Mouse (Mus musculus): ENCODE measurements at regions not wholly inside any gene's neighbourhood (a gene's known extent, or its start where the extent isn't known, plus 50 kb on each side); places are given as distances from the start of the nearest gene placed in this dataset.

- 82% methylated on average over 3 of the region's 3 CpGs for WGBS
- Histone ChIP-seq H3K4me1 (ENCODE audit: control insufficient read depth, insufficient read depth, low read length) (no peaks in the 10 kb centered on the region), H3K4me3 (replicated peaks; ENCODE audit: low read length) (no peak overlapping the region), H3K4me2 (replicated peaks; ENCODE audit: low read depth, low read length, severe bottlenecking) (no peak overlapping the region), H3K9ac (ENCODE audit: low read depth, low read length, severe bottlenecking) (no peak overlapping the region), H3K27me3 (ENCODE audit: control insufficient read depth, insufficient read depth, low read length) (no peaks in the 10 kb centered on the region), H3K27ac (replicated peaks; ENCODE audit: low read depth, low read length) (no peak overlapping the region), H3K9me3 (ENCODE audit: control insufficient read depth, low read length) (no peaks in the 10 kb centered on the region), H3K36me3 (ENCODE audit: control insufficient read depth, insufficient read depth, low read length) (no peaks in the 10 kb centered on the region)
- DNase-seq (ENCODE audit: low spot score) (no peak), ATAC-seq (ENCODE audit: low FRiP score, low read depth) (no peak)
- TF ChIP-seq POLR2A (IDR thresholded peaks at IDR 0.05; ENCODE audit: borderline replicate concordance, extremely low read depth, insufficient read depth, insufficient read length), result no peak
Observed at GRCm38 (mm10) chr11:20973141-20973540, 118.0 kb upstream of the Peli1 start.

- Histone ChIP-seq H3K4me2 (replicated peaks; ENCODE audit: low read depth, low read length, severe bottlenecking) (no peak overlapping the region), H3K27me3 (ENCODE audit: control insufficient read depth, insufficient read depth, low read length) (no peaks in the 10 kb centered on the region), H3K9ac (ENCODE audit: low read depth, low read length, severe bottlenecking) (no peak overlapping the region), H3K4me3 (replicated peaks; ENCODE audit: low read length) (no peak overlapping the region), H3K36me3 (ENCODE audit: control insufficient read depth, insufficient read depth, low read length) (no peaks in the 10 kb centered on the region), H3K27ac (replicated peaks; ENCODE audit: low read depth, low read length) (no peak overlapping the region), H3K4me1 (ENCODE audit: control insufficient read depth, insufficient read depth, low read length) (no peaks in the 10 kb centered on the region), H3K9me3 (ENCODE audit: control insufficient read depth, low read length) (no peaks in the 10 kb centered on the region)
- ATAC-seq (ENCODE audit: low FRiP score, low read depth) (no peak), DNase-seq (ENCODE audit: low spot score) (no peak)
- TF ChIP-seq POLR2A (IDR thresholded peaks at IDR 0.05; ENCODE audit: borderline replicate concordance, extremely low read depth, insufficient read depth, insufficient read length), result no peak
- WGBS, result 48% methylated on average over 2 of the region's 2 CpGs
Observed at GRCm38 (mm10) chr11:20981588-20981987, 109.5 kb upstream of the Peli1 start.

GRCm38 (mm10) chr11:20982010-20982409, 109.1 kb upstream of the Peli1 start:
- Histone ChIP-seq H3K36me3 (ENCODE audit: control insufficient read depth, insufficient read depth, low read length) (no peaks in the 10 kb centered on the region), H3K27ac (replicated peaks; ENCODE audit: low read depth, low read length) (no peak overlapping the region), H3K9ac (ENCODE audit: low read depth, low read length, severe bottlenecking) (no peak overlapping the region), H3K9me3 (ENCODE audit: control insufficient read depth, low read length) (no peaks in the 10 kb centered on the region), H3K27me3 (ENCODE audit: control insufficient read depth, insufficient read depth, low read length) (no peaks in the 10 kb centered on the region), H3K4me2 (replicated peaks; ENCODE audit: low read depth, low read length, severe bottlenecking) (no peak overlapping the region), H3K4me1 (ENCODE audit: control insufficient read depth, insufficient read depth, low read length) (no peaks in the 10 kb centered on the region), H3K4me3 (replicated peaks; ENCODE audit: low read length) (no peak overlapping the region)
- 64% methylated on average over 1 of the region's 1 CpGs for WGBS
- DNase-seq (ENCODE audit: low spot score) (no peak), ATAC-seq (ENCODE audit: low FRiP score, low read depth) (no peak)
- no peak for TF ChIP-seq POLR2A (IDR thresholded peaks at IDR 0.05; ENCODE audit: borderline replicate concordance, extremely low read depth, insufficient read depth, insufficient read length)

DNA sequence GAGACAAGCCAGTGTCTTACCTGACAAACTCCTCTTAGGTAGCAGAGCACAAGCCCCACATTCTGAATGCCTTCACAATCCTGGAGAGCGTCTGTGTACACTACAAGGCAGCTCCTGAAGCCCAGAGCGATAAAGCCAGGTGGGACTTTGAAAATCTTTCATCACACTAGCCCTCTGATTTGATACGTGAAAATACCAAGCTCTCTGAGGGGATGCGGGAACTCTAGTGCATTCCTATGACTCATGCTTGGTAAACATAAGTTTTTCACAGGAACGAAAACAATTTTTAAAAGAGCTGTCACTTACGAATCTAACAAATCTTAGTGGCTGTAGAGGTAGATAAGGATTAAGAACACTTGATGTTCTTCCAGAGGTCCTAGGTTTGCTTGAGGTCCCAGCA, 108.6 kb upstream of the Peli1 start:
- DNase-seq (ENCODE audit: low spot score), result no peak
- 83% methylated on average over 6 of the region's 6 CpGs for whole genome bisulfite sequencing
- TF ChIP-seq POLR2A (IDR thresholded peaks at IDR 0.05; ENCODE audit: borderline replicate concordance, extremely low read depth, insufficient read depth, insufficient read length), result no peak
- Histone ChIP-seq H3K9ac (ENCODE audit: low read depth, low read length, severe bottlenecking) (no peak overlapping the region), H3K36me3 (ENCODE audit: control insufficient read depth, insufficient read depth, low read length) (no peaks in the 10 kb centered on the region), H3K4me1 (ENCODE audit: control insufficient read depth, insufficient read depth, low read length) (no peaks in the 10 kb centered on the region), H3K27me3 (ENCODE audit: control insufficient read depth, insufficient read depth, low read length) (no peaks in the 10 kb centered on the region), H3K9me3 (ENCODE audit: control insufficient read depth, low read length) (no peaks in the 10 kb centered on the region), H3K27ac (replicated peaks; ENCODE audit: low read depth, low read length) (no peak overlapping the region), H3K4me3 (replicated peaks; ENCODE audit: low read length) (no peak overlapping the region), H3K4me2 (replicated peaks; ENCODE audit: low read depth, low read length, severe bottlenecking) (no peak overlapping the region)
- no peak for ATAC-seq (ENCODE audit: low FRiP score, low read depth)

GRCm38 (mm10) chr11:20985069-20985759, 105.9 kb upstream of the Peli1 start:
- 64% methylated on average over 6 of the region's 6 CpGs for WGBS
- DNase-seq (ENCODE audit: low spot score) (no peak), ATAC-seq (ENCODE audit: low FRiP score, low read depth) (no peak)
- no peaks in the 10 kb centered on the region for H3K27me3 ChIP-seq (ENCODE audit: control insufficient read depth, insufficient read depth, low read length)
- TF ChIP-seq POLR2A (IDR thresholded peaks at IDR 0.05; ENCODE audit: borderline replicate concordance, extremely low read depth, insufficient read depth, insufficient read length), result no peak
- H3K36me3 ChIP-seq (ENCODE audit: control insufficient read depth, insufficient read depth, low read length), result no peaks in the 10 kb centered on the region
- H3K9ac ChIP-seq (ENCODE audit: low read depth, low read length, severe bottlenecking), result no peak overlapping the region
- no peak overlapping the region for H3K27ac ChIP-seq (replicated peaks; ENCODE audit: low read depth, low read length)
- no peak overlapping the region for H3K4me2 ChIP-seq (replicated peaks; ENCODE audit: low read depth, low read length, severe bottlenecking)
- H3K4me3 ChIP-seq (replicated peaks; ENCODE audit: low read length), result no peak overlapping the region
- H3K4me1 ChIP-seq (ENCODE audit: control insufficient read depth, insufficient read depth, low read length), result 0 out of 2 replicates have a peak, but pooled peaks cover 3% of the 10 kb centered on the region
- H3K9me3 ChIP-seq (ENCODE audit: control insufficient read depth, low read length), result no peaks in the 10 kb centered on the region

All from limb, embryonic 14.5 days (tissue).